In the genomic region with DNA sequence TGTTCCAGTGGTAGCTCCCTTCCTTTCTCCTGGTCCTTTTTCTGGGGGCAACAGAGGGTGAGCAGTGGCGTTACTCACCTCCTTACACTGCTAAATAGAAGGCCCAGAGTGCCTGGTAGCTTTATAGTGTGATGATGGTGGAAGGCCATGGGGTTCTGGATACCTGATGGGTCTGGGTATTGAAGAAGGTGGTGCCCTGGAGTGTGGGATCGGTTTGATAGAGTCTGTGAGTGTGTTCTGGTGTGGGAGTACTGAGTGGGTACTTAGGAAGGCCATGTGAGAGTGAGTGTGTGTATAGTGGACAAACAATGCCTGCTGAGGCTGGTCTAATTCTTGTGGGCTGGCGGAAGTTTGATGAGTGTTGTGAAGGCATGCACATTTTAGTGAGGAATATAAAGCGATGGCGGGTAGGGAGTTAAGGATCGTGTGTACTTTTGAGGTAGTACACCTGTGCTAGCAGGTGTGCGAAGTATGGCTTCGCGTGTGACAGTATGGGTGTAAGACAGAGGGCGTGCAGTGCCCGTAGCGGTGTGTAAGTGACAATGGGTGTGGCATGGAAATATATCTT, we compare ENCODE assay signal across 9 mouse cellular contexts. TPM values are rescaled to one million over a fixed set of nuclear protein-coding genes. Genes with fewer than 3 reads are reported as not detected.
DNase-seq lines count a peak whose midpoint lies in the region; ATAC-seq and TF ChIP-seq lines count a peak whose summit lies in the region.
"Had no signal": no experiment of that assay in that cellular context is flagged by ENCODE, and none has a peak within 500 bp of the region (broad histone marks: within the 10 kb centered on the region; RNA-seq: fewer than 3 reads in every experiment).

No protein-coding gene starts in this region.

- TF ChIP-seq POLR2A in cerebellum, adult 2 months (IDR thresholded peaks at IDR 0.05; ENCODE audit: borderline replicate concordance, insufficient read depth, low read length): no peak
- no peak for TF ChIP-seq POLR2A in myocyte (IDR thresholded peaks at IDR 0.05; ENCODE audit: insufficient read length, low read depth)

- peaks cover 20% of the 10 kb centered on the region for H3K36me3 ChIP-seq in intestine, embryonic 14.5 days (ENCODE audit: control insufficient read depth, insufficient read depth, low read length)
- H3K36me3 ChIP-seq in myocyte (ENCODE audit: control insufficient read depth, insufficient read depth): peaks cover 4% of the 10 kb centered on the region

- DNase-seq in cerebellum, adult 2 months: peak in 1 of 2 experiments; percentile 34
- DNase-seq in cerebellum, adult 18-20 months: no peak
- DNase-seq in spleen, postnatal 4 days (ENCODE audit: low spot score in 2 of 2): peak; percentile 17 to 66
- no peak for DNase-seq in spleen, postnatal 36 days (ENCODE audit: low spot score in 2 of 2)
- DNase-seq in intestine, embryonic 14.5 days (ENCODE audit: low spot score): peak; percentile 62
- no peak for DNase-seq in kidney, postnatal 25 days
- DNase-seq in gastrocnemius, postnatal 14 days: no peak

- H3ac ChIP-seq in myocyte (ENCODE audit: control insufficient read depth, insufficient read length): peak overlapping the region; percentile 62

- peaks cover 26% of the 10 kb centered on the region for H3K79me2 ChIP-seq in myocyte (ENCODE audit: control insufficient read depth, insufficient read depth)

- no peak for TF ChIP-seq CTCF in cerebellum, adult 2 months (IDR thresholded peaks at IDR 0.05; ENCODE audit: borderline replicate concordance, insufficient read depth, low read depth, low read length)

- H3K27me3 ChIP-seq in cerebellum, adult 2 months (ENCODE audit: control insufficient read depth, insufficient read depth, low read length): no peaks in the 10 kb centered on the region
- H3K27me3 ChIP-seq in intestine, embryonic 14.5 days (replicated peaks; ENCODE audit: control insufficient read depth, insufficient read depth, low read length): no peaks in the 10 kb centered on the region
- H3K27me3 ChIP-seq in myocyte (ENCODE audit: control insufficient read depth, insufficient read depth, insufficient read length): no peaks in the 10 kb centered on the region

- peaks cover 34% of the 10 kb centered on the region for H3K4me1 ChIP-seq in cerebellum, adult 2 months (ENCODE audit: control insufficient read depth, insufficient read depth, low read length)
- peaks cover 45% of the 10 kb centered on the region for H3K4me1 ChIP-seq in intestine, embryonic 14.5 days (replicated peaks; ENCODE audit: control insufficient read depth, insufficient read depth, low read length)

- 14% methylated on average over 12 of the region's 12 CpGs for WGBS in cerebellum, adult 2 months
- WGBS in intestine, embryonic 14.5 days: 17% methylated on average over 12 of the region's 12 CpGs

- peak overlapping the region; percentile 60 for H3K4me2 ChIP-seq in intestine, embryonic 14.5 days (ENCODE audit: low read length)
- H3K4me2 ChIP-seq in myocyte (ENCODE audit: low read depth): peak overlapping the region; percentile 82

- peak overlapping the region; percentile 99 for H3K27ac ChIP-seq in cerebellum, adult 2 months (ENCODE audit: insufficient read depth, low read length)
- H3K27ac ChIP-seq in intestine, embryonic 14.5 days (ENCODE audit: low read depth): peak overlapping the region; percentile 95

- H3K9me3 ChIP-seq in intestine, embryonic 14.5 days (ENCODE audit: control insufficient read depth, low read length): no peaks in the 10 kb centered on the region

- intact Hi-C loops in gastrocnemius, postnatal 14 days (cut with DNase I; ENCODE audit: low total_unique reads): no loop called here

- peak overlapping the region; percentile 18; the same call in 1 of the 2 replicates for H3K9ac ChIP-seq in intestine, embryonic 14.5 days (ENCODE audit: low read length)

- peak overlapping the region; percentile 57 for H3K4me3 ChIP-seq in cerebellum, adult 2 months (replicated peaks; ENCODE audit: insufficient read depth, low read depth, low read length)
- H3K4me3 ChIP-seq in intestine, embryonic 14.5 days (ENCODE audit: low read depth, low read length): peak overlapping the region; percentile 50
- H3K4me3 ChIP-seq in myocyte: peak overlapping the region; percentile 37

- ATAC-seq in intestine, embryonic 14.5 days (replicated peaks; ENCODE audit: low FRiP score, low TSS enrichment, low read depth): peak; percentile 1; the same call in 1 of the 2 replicates

TF ChIP-seq in myocyte, 11 proteins besides CTCF, POLR2A, EP300 and RAD21:
- TF ChIP-seq CEBPB (IDR thresholded peaks at IDR 0.05; ENCODE audit: insufficient read depth, poor library complexity, severe bottlenecking) (no peak), E2F4 (IDR thresholded peaks at IDR 0.05; ENCODE audit: insufficient read depth) (no peak), USF1 (IDR thresholded peaks at IDR 0.05; ENCODE audit: low read depth) (no peak), TCF12 (IDR thresholded peaks at IDR 0.05; ENCODE audit: insufficient read depth, poor library complexity, severe bottlenecking) (no peak), POLR2AphosphoS2 (IDR thresholded peaks at IDR 0.05; ENCODE audit: insufficient read length, low read depth) (no peak), TCF3 (IDR thresholded peaks at IDR 0.05; ENCODE audit: insufficient read length, low read depth) (no peak), MYOD1 (IDR thresholded peaks at IDR 0.05; ENCODE audit: control insufficient read depth in 1 of 3, insufficient read length in 2 of 3, low read depth in 2 of 3) (no peak), MYOG (IDR thresholded peaks at IDR 0.05; ENCODE audit: control insufficient read depth in 1 of 3, insufficient read depth in 1 of 3, insufficient read length in 2 of 3, low read depth in 2 of 3) (no peak), MAX (IDR thresholded peaks at IDR 0.05; ENCODE audit: low read depth) (no peak), REST (IDR thresholded peaks at IDR 0.05; ENCODE audit: insufficient read depth, insufficient read length) (no peak), SRF (IDR thresholded peaks at IDR 0.05; ENCODE audit: control insufficient read depth, insufficient read length, low read depth) (no peak)

RNA-seq across cellular contexts. Expression of a gene that starts 13.7 kb away (rescaled TPM):
- 121 and 124 TPM in 2 replicates for polyA plus RNA-seq in cerebellum, adult 2 months (2012; rRNA removed)
- polyA plus RNA-seq in intestine, embryonic 14.5 days (2014; fragmentation: Nextera tagmentation; extraction: Ambion mirVana): 38.0 and 38.5 TPM in 2 replicates
- 65.8 TPM for polyA plus RNA-seq in myocyte (2012; fragmentation: generic; extraction: Trizol)
- total RNA-seq in gastrocnemius, postnatal 14 days (2021): 10 to 100 TPM; 38.2 to 44.1 TPM

RNA-seq across cellular contexts. Expression of a gene that starts 16.5 kb away (rescaled TPM):
- polyA plus RNA-seq in cerebellum, adult 2 months (2012; rRNA removed): 41.9 and 42.6 TPM in 2 replicates
- 198 and 203 TPM in 2 replicates for polyA plus RNA-seq in intestine, embryonic 14.5 days (2014; fragmentation: Nextera tagmentation; extraction: Ambion mirVana)
- 54.0 TPM for polyA plus RNA-seq in myocyte (2012; fragmentation: generic; extraction: Trizol)
- 1 to 10 TPM; 3.0 to 4.5 TPM for total RNA-seq in gastrocnemius, postnatal 14 days (2021)

RNA-seq across cellular contexts. Expression of a gene that starts 20.0 kb away (rescaled TPM):
- 0.16 and 0.20 TPM in 2 replicates for polyA plus RNA-seq in cerebellum, adult 2 months (2012; rRNA removed)
- polyA plus RNA-seq in intestine, embryonic 14.5 days (2014; fragmentation: Nextera tagmentation; extraction: Ambion mirVana): 0.62 and 0.71 TPM in 2 replicates
- not detected for polyA plus RNA-seq in myocyte (2012; fragmentation: generic; extraction: Trizol)
- total RNA-seq in gastrocnemius, postnatal 14 days (2021): not detected

RNA-seq across cellular contexts. Expression of a gene that starts 24.7 kb away (rescaled TPM):
- polyA plus RNA-seq in cerebellum, adult 2 months (2012; rRNA removed): 226 and 246 TPM in 2 replicates
- 1.5 and 1.6 TPM in 2 replicates for polyA plus RNA-seq in intestine, embryonic 14.5 days (2014; fragmentation: Nextera tagmentation; extraction: Ambion mirVana)
- 0.02 TPM for polyA plus RNA-seq in myocyte (2012; fragmentation: generic; extraction: Trizol)
- not detected for total RNA-seq in gastrocnemius, postnatal 14 days (2021)
- polyA plus RNA-seq: gonadal fat pad, adult 2 months had no signal

RNA-seq across cellular contexts. Expression of a gene that starts 30.7 kb away (rescaled TPM):
- polyA plus RNA-seq in cerebellum, adult 2 months (2012; rRNA removed): 14.3 and 14.8 TPM in 2 replicates
- polyA plus RNA-seq in intestine, embryonic 14.5 days (2014; fragmentation: Nextera tagmentation; extraction: Ambion mirVana): 19.9 and 22.0 TPM in 2 replicates
- polyA plus RNA-seq in myocyte (2012; fragmentation: generic; extraction: Trizol): 42.5 TPM
- total RNA-seq in gastrocnemius, postnatal 14 days (2021): 10 to 100 TPM in 1 of 2 experiments, 1 to 10 TPM in 1; 9.8 to 11.8 TPM

Comparison
In these comparisons a context has a peak if more than half of its experiments do, and no peak if none do; other contexts are left out.
1. DNase-seq: peak in spleen, postnatal 4 days (2 of 2) and intestine, embryonic 14.5 days (single experiment); none in cerebellum, adult 18-20 months (0 of 2), spleen, postnatal 36 days (0 of 2), kidney, postnatal 25 days (0 of 2) and gastrocnemius, postnatal 14 days (single experiment).
2. Peak in every context shown above with its lines, with median percentiles within 50 percentile points of each other: H3K4me3 ChIP-seq.